Mouse (Mus musculus): Measurements from ENCODE around the gene Slc35b4.

The Slc35b4 gene

DNA sequence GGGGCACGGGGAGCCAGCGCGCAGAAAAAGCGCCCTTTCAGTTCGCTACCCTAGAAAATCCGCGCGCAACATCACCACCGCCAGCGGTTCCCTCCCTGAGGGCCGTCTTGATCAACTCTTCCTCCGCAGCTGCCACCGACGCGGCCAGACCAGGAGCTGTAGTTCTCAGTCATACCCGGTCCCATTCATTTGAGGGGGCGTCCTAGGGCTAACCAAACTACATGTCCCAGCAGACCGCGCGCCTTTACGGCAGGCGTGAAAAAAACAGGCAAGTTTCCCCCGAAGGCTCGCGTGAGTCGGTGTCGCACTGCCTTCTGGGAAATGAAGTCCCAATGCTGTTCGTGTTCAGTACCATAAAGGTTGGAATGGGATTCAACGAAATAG, at the start of gene Slc35b4:
Gene Slc35b4 (minus strand): TSS at position 248 of the 384 bp plus-strand sequence.
- DNase-seq: peak; percentile 95

DNA sequence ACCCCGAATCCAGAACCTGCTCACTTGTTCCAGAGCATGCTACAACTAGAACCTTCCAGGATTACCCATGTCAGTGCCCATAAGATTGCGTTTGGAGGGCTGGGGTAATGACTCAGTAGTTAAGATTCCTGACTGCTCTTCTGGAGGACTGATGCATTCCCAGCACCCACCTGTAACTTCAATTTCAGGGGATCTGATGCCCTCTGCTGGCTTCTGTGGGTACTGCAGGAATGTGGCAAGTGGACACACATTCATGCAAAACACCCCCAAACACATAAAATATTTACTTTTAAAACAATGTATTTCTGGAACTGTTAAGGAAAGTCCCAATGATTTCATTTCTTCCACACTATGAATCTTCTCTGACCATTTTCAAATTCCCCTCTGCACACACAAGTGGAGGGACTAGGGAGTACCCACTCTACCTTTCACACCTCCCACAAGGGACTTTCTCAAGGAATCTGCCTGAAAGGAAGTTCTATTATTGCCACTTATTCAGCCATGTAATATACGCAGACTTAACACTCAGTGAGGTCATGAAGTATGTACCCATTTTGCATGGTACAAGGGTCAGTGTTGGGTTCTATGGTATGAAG, 48.2 kb upstream of the Slc35b4 start:
- DNase-seq: no peak

DNA sequence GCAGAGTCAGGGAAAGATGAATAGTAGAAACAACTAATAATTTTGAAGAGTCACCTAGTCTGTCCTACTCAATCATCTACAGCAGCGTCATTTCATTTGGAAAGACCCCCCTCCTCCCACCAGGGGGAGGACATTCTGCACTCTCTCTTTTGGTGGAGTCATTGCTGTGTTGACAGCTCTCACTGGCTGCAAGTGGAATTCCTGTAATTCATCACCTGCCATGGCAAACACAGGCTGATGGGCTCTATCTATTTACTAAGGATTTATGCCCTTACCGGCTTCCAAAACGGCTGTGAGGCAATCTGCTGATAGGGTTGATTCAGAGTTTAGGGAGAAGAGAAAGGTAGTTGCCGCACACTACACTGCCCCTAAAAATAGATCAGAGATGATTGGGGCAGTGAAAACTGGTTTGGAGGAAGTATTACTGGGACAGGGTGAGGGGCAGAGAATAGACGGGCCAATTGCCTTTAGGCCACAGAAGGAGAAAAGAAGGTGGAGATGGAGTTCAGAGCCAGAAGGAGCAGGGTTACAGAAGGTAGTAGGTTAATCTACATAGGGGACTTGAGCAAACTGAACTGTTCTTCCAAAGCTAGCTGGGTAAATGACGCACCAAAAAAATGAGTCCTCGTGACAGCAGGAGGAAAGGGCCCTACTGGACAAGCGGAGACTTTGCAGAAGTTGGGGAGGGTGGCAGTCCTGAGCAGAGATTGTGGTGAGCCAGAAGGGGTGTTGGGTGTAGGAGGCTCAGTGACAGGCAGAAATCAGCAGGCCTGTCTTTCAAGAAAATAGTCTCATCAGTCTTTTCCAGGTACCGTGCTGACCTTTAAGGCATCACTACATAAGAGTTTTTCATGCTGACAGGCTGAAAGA, 39.8 kb upstream of the Slc35b4 start:
- DNase-seq: no peak

- no peak for DNase-seq
Observed at GRCm38 (mm10) chr6:34205754-34206153, 28.8 kb upstream of the Slc35b4 start.

- DNase-seq: peak; percentile 5
Observed at GRCm38 (mm10) chr6:34204971-34205572, 28.2 kb upstream of the Slc35b4 start.

- DNase-seq: no peak
Observed at GRCm38 (mm10) chr6:34203503-34203902, 26.6 kb upstream of the Slc35b4 start.

DNA sequence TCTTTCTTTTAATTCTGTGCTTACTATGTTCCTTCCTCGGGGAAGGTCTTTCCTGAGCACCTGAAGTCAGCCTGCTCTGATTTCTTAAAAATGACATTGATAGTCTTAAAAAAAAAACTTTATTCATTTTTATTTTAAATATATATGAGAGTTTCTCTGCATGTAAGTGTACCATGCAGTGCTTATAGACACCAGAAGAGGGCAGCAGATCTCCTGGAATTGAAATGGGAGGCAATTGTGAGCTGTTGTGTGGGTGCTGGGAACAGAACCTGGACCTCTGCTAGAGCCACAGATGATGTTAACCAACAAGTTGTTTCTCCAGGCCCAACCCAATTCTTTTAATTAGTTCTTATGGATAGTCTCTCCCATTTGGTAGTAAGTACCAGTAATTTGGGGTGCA, 18.1 kb upstream of the Slc35b4 start:
- DNase-seq: no peak

GRCm38 (mm10) chr6:34193708-34194475, 17.0 kb upstream of the Slc35b4 start:
- peak; percentile 21 for DNase-seq

GRCm38 (mm10) chr6:34191401-34191800, 14.5 kb upstream of the Slc35b4 start:
- DNase-seq: no peak

DNA sequence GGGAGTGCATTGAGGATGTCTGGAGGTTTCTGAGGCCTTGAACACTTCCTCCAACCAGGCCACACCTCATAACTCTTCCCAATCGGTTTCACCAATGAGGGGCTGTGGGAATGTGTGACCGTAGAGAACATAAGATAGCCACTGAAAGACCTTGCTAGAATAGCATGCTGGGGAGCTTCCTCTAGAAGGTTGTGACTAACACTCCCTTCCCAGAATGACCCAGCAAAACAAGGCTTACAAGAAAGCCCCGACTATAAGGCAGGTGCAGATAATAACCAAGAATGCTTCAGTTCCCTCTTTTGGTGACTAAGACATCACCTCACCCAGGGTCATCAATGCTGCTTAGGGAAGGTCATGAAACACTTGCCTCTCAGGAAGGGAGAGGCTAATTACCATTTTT, 12.6 kb upstream of the Slc35b4 start:
- no peak for DNase-seq

GRCm38 (mm10) chr6:34187986-34188599, 11.2 kb upstream of the Slc35b4 start:
- DNase-seq: no peak

GRCm38 (mm10) chr6:34187273-34187863, 10.5 kb upstream of the Slc35b4 start:
- no peak for DNase-seq

DNA sequence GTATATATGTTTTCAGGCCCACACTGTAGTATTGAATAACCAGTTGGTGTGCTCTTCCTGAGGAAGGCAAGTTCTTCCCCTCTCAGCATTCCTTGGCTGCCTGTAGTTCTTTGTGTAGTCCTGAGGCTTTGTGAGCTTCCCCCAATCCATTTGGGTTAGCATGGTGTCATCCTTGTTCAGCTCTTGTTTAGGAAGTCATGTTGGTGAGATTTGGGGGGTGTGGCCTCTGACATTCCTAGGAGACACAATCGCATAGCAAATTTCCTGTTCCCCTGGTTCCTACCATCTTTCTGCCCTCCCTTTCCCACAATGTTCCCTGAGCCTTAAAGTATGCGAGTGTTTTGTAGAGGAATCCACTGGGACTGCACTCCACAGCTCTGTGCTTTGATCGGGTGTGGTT, 6.4 kb upstream of the Slc35b4 start:
- DNase-seq: no peak

- no peak for DNase-seq
Observed at GRCm38 (mm10) chr6:34181961-34182360, 5.0 kb upstream of the Slc35b4 start.

- DNase-seq: no peak
Observed at GRCm38 (mm10) chr6:34179911-34180310, 3.0 kb upstream of the Slc35b4 start.

- no peak for DNase-seq
Observed at GRCm38 (mm10) chr6:34179007-34179406, 2.1 kb upstream of the Slc35b4 start.

DNA sequence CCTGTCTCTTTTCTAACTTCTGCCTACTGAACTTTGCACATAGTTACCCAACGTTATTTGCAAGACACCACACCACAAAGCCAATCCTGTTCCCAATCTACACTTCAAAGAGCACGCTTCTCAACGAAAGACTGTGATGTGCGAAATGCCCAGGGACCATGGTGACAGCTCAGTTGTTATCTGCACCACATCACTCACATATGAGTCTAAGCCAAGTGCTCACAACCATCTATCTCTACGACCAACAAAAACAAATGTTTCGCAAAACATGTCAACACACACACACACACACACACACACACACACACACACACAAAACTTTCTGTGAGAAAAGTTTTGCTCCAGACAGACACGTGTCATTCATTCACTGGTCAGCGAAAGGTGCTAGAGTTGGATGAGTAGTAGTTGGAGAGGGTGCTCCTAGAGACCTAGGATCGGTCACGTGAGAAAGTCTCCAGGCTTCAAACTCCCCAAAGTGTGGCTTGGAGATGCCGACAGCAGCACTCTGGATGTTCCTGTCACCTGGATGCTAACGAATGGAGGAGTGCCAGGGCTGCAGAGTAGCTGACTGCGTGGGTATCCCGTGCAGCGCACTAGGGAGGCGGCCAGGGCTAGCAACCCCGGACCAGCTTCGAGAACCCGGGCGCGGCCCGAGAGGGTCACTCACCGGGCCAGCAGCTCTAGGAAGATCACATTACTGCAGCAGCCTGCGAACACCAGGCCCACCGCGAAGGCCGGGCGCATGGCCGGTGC, 624 bp downstream of the Slc35b4 start:
- peak; percentile 16 for DNase-seq

GRCm38 (mm10) chr6:34174715-34175114, 2.2 kb downstream of the Slc35b4 start:
- no peak for DNase-seq

GRCm38 (mm10) chr6:34173251-34173650, 3.7 kb downstream of the Slc35b4 start:
- DNase-seq: no peak

DNA sequence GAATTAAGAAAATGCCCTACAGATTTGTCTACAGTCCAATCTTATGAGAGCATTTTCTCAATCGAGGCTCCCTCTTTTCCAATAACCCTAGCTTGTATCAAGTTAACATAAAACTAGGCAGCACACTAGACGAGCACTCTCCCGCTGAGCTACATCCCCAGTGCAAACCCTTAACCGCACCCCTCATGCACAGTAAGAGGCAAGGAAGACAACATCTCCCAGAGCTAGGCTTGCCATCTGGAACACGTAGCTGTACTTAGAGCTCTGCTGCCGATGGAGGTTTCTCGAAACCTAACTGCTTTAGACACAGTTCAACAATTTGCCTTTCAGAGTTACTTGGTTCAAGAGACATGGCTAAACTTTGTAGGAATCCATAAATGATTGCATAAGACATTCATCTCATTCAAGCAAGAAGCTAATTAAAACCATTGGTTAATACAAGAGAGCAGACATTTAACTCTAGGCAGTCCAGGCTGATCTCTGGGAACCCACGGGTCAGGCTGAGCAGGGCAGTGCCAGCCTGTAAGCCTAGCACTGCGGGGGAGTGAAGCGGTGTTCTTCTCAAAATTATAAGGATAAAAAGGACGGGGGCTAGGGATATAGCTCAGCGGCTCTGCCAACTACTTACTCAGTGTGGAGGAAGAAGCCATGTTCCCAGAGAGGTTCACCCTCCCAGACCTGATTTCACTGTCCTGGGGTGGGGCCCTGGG, 5.0 kb downstream of the Slc35b4 start:
- DNase-seq: no peak
